Mouse (Mus musculus): ENCODE results near the gene Rbfox1.

The Rbfox1 gene

DNA sequence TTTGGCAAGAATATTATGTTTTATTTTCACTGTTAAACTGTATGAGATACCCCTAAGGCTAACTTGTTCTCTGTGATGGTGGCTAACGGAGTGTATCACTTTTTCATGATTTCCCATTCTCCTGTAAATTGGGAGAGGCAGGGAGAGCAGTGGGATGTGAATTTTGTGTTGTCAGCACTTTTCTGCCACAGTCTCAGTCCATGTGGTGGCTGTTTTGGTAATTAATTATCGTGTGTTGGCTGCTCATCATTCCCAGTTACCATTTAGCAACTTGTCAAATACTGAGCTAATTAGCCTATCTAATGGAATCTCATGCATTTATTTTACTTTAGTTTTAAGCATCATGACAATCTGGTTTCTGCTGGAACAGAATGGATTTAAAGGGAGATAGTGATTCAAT is 773.4 kb downstream of the Rbfox1 start:
- DNase-seq (ENCODE audit: low read depth, low spot score): no peak

DNA sequence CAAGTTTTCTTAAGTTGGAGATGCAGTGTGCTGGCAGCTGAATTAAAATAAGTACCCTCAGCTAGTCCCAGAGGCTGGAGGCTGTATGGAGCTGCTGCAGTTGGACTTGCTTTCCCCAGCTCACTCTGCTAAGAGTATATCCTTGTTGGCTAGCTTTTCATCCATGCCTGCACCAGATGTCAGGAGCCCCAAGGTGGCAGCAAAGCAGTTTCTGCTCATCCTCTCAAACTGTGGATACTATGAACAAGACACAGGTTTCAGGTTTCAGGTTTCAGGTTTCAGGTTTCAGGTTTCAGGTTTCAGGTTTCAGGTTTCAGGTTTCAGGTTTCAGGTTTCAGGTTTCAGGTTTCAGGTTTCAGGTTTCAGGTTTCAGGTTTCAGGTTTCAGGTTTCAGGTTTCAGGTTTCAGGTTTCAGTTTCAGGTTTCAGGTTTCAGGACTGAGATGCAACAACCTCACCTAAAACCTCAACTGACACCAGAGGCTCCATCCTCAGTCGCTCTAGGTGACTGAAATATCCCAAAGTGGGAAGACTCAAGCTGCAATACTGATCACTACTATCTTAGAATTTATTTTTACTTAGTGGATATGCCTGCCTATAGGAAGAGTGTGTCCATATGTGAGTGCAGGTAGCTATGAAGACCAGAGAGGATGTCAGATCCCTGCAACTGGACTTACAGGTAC is 801.1 kb downstream of the Rbfox1 start:
- peak; percentile 89 for DNase-seq (ENCODE audit: low read depth, low spot score)

DNA sequence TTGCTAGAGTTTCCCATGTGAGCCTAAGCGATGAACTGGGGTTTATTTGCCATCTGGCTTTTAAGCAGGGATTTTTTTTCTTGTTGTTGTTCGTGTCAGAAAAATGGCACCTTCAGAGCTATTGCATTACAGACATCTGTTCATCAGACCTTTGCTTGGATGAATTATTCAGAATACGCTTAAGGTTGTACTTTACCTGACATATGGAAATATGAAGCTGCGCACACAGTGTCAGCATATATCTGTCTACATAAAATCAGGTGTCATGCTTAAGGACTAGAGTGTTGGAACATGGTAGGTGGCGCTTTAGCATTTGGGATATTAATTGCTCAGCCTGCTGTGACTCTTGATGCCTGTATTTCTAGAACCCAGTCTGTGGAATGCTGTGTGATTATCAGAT is 819.7 kb downstream of the Rbfox1 start:
- no peak for DNase-seq (ENCODE audit: low read depth, low spot score)

DNA sequence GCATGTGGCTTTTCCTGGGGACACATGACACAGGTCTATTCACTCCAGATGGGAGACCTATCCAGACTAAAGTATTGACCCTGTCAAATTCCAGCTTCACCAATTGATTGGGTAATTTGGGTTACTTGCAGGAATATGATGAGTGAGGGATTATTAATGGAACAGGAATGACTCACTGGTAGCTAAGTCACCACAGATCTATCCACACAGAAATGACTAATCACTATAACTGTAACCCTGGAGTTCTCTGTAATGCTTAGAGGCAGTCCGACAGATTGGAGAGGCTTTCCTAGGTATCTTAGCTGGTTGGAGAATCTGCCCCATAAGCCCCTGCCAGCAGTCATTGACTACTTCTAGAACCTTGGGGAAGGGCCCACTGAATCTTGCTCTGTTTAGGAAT is 827.2 kb downstream of the Rbfox1 start:
- no peak for DNase-seq (ENCODE audit: low read depth, low spot score)

DNA sequence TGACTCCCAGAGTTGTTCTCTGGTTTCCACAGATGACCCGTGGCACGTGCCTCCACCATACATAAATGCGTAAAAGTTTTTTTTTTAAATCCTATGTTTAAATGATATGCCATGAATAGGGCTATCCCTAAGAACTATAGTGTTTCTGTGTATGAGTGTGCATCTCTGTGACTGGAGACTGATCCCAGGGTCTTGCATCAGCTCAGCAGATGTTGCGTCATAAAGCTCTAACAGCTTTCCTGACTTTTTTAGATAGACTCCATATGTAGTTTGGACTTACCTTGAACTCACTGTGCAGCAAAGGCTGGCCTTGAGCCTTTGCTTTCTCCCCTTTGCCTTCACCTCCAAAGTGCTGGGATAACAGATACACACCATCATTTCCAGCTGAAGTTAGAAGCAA is 830.1 kb downstream of the Rbfox1 start:
- no peak for DNase-seq (ENCODE audit: low read depth, low spot score)

DNA sequence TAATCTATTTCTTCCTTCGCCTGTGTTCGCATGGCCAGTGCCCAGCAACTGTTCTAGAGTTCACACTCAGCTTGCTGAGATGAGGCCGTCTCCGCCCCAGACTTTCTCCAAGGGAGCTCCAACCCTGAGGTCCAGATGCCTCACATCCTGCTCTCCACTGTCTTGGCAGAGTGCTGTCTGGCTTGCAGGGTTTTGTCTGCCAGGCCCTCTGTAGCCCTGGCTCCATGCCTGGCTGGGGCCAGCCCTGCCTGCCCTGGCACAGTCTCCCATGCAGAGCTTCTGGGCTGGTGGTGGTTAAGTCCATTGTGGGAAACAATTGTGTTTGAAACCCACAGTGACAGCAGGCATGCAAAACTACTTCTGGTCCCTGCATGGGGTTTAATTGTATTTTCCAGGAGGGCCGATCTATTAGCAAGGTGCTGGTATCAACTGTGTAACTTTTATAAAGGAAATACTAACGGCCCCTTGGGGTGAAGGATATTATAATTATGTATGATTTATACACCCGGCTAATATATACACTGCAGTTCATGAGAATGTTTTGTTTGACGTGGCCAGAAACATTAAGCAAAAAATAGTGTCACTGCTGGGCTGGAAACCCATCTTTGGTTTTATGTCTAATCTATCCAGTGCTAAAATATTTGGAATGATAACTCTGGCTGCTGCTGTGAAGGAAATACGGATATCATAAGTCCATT is 831.2 kb downstream of the Rbfox1 start:
- DNase-seq (ENCODE audit: low read depth, low spot score): no peak

DNA sequence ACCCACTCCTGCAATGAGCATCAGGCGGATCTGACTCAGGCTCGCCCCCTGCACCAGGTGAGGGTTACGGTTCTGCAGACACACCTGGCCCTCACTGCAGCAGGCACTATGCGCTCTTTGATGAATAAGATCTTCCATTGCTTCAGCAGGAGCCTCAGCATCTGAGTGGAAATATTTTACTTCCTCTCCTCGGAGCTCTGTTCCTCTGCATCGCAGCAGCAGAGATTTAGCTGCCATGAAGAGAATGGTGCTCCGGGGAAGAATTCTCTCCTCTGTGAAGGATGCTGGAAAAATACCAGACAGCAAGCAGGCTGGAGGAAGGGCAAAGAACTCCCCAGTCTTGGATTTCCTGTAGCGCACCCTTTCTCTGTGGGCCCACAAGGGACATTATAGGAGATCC is 833.9 kb downstream of the Rbfox1 start:
- no peak for DNase-seq (ENCODE audit: low read depth, low spot score)

DNA sequence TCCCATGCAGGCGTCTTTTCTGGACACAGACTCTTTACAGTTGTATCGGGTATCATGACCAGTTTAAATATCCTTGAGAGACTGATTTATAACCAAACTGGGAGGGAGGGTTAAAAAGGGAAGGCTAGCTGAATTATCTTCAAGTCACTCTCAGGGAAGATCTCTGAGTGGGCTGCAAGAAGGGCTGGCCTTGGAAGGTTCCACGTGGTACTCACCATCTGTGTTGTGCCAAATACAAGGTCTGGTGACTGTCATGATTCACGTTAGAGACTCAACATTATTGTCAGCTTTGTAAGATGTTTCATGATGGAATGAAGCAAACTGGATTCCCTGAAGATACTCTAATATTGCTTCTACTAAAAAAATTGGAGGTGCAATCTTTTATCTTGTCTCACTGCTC is 847.5 kb downstream of the Rbfox1 start:
- DNase-seq (ENCODE audit: low read depth, low spot score): no peak

DNA sequence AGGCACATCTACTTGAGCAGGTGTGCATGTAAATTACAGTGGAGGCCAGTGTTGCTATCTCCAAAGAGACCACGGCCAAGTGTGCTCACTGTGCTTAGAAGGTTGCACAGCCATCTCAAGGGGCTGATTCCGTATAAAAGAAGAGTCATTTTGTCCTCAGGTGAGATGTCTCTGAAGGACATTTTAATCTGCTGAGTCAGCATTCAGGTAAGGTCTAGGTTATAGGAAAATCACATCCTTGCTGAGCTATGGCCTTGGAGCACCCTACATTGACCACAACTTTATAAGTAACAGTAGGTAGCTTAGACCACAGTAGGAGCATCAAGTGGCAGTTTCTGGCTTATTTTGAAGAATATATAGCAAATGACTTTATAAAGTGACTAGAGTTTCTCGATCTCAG is 848.3 kb downstream of the Rbfox1 start:
- no peak for DNase-seq (ENCODE audit: low read depth, low spot score)

DNA sequence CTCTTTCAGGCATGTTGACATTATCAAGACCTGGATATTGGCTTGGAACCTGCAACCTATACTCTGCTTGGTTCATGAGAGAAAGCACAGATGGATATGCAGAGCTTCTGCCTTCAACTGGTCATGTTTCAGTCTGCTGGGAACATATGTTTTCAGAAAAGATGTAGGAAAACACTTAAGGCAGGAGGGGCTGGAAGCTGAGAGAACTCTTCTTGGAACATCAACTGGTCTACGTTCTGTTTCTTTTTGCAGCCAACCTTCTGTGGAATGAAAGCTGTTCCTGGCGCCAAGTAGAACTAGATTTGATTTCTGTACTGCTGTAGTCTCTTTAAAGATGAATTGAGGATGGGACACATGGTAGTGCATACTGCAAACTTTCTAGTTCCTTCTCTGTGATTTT is 851.4 kb downstream of the Rbfox1 start:
- no peak for DNase-seq (ENCODE audit: low read depth, low spot score)

DNA sequence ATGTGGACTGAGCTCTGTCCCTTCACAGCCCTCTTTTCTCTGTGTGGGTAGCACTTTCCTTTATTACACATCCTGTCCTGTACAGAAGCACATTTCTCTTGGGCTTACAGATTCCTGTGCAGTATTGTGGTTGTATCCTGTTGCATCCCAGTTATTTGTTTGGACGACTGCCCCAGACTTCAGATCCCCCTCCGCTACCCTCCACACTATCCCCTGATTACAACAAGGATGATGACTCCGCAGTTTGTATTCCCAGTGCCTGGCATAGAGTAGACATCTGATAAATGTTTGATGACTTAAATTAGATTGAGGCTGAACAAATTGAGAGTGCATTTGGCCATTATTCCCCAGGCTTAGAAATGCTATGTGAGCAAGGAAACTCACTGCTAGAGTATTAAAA is 851.8 kb downstream of the Rbfox1 start:
- DNase-seq (ENCODE audit: low read depth, low spot score): no peak

DNA sequence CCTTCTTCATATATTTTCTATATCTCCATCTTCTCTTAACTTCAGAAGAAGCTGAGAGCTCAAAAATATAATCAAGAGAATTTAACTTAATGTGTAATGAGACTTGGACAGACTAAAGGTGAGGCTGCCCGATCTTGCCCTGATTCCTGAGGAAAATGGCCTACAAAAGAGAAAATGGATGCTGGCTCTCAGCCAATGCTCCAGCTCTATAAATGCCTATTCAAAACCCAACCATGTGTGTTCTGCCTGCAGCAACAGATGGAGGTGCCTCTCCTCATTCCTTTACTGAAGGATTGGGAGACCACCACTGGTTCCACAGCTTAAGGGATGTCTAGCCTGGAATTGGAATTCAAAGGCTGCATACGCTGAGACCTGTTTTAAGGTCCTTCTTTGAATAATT is 861.0 kb downstream of the Rbfox1 start:
- DNase-seq (ENCODE audit: low read depth, low spot score): no peak

DNA sequence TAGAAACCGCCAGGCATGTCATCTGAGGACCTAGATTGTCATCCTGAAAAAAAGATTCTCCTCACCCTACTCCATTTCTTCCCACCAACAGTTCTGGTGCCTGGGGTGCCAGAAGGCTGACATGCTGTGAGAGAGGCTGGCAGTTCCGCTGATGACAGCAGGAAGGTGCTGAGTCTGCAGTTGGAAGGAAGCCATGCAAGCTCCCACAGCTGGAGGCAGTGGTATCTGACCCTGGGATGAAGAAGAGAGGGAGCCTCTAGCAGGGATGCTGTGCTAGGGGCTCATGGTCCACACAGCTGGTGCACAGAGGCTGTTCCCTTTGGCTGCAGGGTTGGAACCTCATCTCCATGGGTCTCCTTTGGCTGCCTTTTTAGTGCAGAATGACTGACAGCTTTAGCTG is 865.3 kb downstream of the Rbfox1 start:
- no peak for DNase-seq (ENCODE audit: low read depth, low spot score)

DNA sequence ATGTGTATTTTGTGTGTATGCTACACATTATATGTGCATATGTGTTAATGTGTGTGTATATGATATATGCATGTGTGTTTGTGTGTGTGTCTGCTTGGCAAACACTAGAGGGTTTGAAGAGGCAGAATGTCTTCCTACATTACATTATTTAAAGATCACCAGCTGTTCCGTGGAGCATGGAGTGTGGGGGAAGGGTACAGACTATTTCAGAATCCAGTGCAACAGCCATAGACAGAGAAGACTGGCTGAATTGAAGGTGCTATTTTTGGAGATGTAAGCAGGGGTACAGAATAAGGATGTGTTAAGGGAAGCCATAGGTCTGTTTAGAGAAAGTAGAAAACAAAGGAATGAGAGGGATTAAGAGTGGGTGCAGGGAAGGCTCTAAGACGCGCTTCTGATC is 869.7 kb downstream of the Rbfox1 start:
- no peak for DNase-seq (ENCODE audit: low read depth, low spot score)

DNA sequence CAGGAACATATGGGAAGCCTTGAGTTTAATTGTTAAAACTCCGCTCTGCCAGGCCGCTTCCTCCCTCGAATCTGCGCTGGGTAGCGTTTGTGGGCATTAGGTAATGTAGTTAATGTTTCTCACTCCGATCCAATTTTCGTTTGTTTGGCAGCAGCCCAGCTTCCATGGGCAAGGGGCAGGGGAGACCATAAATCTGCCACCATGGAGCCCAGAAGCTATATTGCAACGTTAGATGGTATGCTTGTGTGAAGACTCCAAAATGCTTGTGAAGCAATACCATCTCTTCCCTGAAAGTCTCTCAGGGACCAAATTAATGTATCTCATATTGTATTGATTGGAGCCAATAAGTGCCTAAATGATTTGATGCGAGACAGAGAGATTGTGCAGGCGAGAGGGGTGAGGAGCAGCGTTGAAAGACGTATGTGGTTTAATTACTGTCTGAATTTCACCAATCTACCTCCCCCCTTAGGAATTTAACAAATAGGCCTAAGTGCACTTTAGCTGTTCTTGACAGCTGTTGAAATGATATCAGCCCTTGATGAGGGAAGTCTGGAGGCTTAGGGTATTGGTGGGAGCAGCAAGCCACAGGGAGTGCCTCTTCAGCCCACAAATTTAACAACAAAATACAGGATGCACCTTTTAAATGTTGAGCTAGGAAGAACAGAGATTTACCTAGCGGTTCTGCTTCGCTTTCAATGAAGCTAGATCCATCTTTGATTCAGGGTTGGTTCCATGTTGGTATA is 884.5 kb downstream of the Rbfox1 start:
- no peak for DNase-seq (ENCODE audit: low read depth, low spot score)

DNA sequence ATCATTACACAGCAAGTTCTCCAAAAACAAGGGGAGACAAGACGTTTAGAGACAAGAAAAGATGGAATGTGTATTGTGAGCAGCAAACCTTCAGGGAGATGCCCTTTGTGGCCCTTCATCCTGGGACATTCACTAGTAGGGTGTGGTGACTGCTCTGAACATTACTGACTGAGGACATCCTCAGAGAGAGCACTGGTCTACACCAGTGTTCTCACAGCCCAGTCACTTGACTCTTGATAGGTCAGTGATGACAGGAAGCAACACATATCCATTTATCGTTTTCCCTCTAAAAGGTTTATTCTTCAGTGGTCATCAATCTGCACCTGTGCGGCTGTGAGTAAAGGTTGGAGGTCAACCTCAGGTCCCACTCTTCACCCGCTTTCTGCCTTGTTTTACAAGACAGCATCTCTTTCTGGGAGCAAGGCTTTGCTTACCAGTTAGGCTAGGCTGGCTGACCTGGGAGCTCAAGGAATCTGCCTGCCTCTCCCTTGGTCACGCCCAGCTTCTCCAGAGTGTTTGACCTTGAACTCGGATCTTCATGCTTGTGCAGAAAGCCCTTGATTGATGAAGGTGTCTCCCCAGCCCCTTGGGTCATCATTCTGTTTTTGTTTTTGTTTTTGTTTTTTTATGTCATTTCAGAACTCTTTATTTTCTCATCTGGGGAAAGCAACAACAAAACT is 892.5 kb downstream of the Rbfox1 start:
- DNase-seq (ENCODE audit: low read depth, low spot score): peak; percentile 74

DNA sequence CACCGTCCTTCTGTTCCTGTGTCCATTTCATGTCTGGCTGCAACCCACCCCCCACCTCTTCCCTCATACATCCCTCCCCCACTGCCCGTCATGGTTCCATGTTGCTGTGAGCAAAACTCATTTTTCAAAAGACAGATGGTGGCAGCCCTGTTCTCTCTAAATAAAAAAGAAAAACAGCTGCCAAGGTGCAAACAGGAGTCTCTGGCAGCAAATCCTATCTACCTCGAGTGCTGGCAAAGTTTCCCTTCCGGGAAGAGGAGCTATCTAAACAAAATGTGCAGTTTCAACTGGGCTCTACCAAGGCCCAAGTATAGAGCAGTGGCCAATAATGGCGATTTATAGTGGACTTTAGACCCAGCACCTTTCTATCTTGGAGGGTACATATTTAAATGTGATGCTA is 899.0 kb downstream of the Rbfox1 start:
- DNase-seq (ENCODE audit: low read depth, low spot score): no peak

DNA sequence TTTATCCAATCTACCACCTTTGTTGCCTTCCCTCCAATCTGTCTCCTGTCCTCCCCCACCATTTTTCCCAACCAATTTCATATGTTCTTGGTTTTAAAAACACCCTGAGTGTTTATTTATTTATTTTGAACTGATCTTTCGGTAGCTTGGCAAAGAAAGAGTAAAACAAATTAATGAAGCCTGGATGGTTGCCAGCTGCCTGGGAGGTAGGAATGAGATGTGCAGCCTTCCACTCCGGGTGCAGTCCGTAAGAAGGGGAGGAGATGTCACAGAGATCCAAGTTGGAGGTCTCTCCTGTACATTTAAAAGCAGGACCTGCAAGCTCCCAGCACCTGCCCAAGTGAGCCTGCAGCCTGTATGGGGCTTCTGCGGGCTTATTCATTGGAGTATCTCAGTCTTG is 899.9 kb downstream of the Rbfox1 start:
- no peak for DNase-seq (ENCODE audit: low read depth, low spot score)

DNA sequence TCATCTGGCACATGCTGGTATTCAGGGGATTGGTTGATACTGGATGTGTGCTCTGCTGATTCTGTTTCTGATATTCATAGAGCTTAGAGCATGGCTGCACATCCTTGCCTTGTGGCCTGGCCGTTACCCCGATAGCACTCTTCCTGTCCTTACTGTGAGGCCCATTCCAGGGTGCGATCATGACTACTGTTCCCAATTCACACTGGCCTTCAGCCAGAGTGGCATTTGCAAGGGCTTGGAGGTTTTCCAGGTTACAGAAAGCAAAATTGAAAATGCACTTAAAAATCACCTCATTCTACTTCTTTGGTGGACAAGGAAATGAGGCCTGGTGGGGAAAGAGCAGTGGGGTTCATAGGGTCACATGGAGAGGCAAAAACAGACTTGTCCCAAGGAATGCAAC is 906.1 kb downstream of the Rbfox1 start:
- no peak for DNase-seq (ENCODE audit: low read depth, low spot score)

DNA sequence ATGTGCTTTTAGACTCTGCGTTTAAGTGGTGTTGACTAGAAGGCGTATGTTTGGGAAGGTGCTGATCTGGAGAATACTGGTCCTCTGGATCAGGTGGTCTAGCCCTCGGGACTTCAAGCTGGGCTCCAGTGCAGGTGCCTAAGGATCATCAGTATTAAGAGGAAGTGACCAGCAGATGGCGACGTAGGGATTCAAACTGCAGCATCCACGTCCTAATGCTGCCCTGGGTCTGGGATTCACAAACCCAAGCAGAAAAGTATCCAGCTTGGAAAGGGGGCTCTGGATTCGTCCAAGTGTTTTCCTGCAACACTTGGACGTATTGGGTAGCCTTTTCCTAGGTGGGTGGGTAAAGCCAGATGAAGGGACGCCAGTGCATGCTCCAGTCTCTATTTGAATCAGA is 906.5 kb downstream of the Rbfox1 start:
- DNase-seq (ENCODE audit: low read depth, low spot score): peak; percentile 80

DNA sequence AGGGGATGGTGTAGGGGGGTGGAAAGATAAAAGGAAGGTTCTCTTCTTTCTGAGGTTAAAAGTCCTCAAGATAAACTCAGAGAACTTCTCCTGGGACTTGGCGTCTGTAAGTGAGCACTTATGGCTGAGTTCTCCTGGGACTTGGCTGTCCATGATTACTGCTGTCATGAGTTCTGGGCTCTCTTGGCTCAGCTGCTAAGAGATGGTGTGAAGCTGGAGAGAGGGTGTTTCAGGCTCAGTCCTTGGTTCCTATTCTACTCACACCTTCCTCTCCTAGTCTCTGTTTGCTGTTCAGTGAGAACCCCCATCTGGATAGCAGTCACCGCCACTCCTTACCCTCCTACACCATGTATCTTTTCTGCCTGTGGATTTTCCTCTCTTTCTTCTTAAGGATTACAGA is 921.1 kb downstream of the Rbfox1 start:
- no peak for DNase-seq (ENCODE audit: low read depth, low spot score)

DNA sequence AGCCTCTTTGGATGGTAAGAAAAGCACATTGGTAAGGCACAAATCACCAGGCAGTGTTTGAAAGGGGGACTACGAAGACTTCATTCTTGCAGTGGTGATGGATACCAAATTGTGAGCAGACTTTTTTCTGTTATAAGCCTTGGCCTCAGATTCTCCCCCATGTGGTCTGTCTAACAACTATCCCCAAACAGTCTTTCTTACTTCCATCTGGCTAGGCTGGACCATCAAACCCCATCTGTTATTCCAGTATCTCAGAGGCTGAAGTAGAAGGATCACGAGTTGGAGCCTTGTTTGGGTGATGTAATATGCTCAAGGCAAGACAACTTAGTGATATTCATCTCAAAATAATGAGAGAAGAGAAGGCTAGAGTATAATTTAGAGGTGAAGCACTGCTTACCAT is 922.7 kb downstream of the Rbfox1 start:
- no peak for DNase-seq (ENCODE audit: low read depth, low spot score)

All from ZHBTc4 (cell line).